Mouse (Mus musculus) lung, embryonic 14.5 days (tissue): Measurements from ENCODE around the gene Igsf21. TPM values are rescaled to one million over a fixed set of nuclear protein-coding genes. Genes with fewer than 3 reads are reported as not detected.

Experiments used
- ATAC-seq: fragments of 200-750 bp; cut with Nextera tagmentation; 2 replicates; pipeline ENCODE4 v1.8.0; 2017; ENCODE audit warnings: mild to moderate bottlenecking, moderate TSS enrichment, moderate library complexity; ENCODE audit not compliant: insufficient read depth
- DNase-seq: peaks from one replicate; pipeline ENCODE4 v3.0.0-alpha.2; 2015
- H3K27ac ChIP-seq: fragments of 300-500 bp; sonication (generic); 2 replicates; pipeline ENCODE4 v1.5.1; 2014; ENCODE audit warnings: low read depth, mild to moderate bottlenecking, moderate library complexity
- H3K27me3 ChIP-seq: fragments of 300-500 bp; sonication (generic); 2 replicates; pipeline ENCODE4 v1.6.1; 2014; ENCODE audit warnings: low read length, control low read depth; ENCODE audit not compliant: insufficient read depth
- H3K36me3 ChIP-seq: fragments of 300-500 bp; sonication (generic); 2 replicates; pipeline ENCODE4 v1.6.1; 2014; ENCODE audit warnings: control low read depth; ENCODE audit not compliant: insufficient read depth
- H3K4me1 ChIP-seq: fragments of 300-500 bp; sonication (generic); 2 replicates; pipeline ENCODE4 v1.6.1; 2014; ENCODE audit warnings: antibody characterized with exemption, control low read depth; ENCODE audit not compliant: insufficient read depth
- H3K4me2 ChIP-seq: fragments of 300-500 bp; sonication (generic); 2 replicates; pipeline ENCODE4 v1.6.1; 2014; ENCODE audit warnings: mild to moderate bottlenecking
- H3K4me3 ChIP-seq: fragments of 300-500 bp; sonication (generic); 2 replicates; pipeline ENCODE4 v1.5.1; 2014; ENCODE audit warnings: low read depth, low read length
- H3K9ac ChIP-seq: fragments of 300-500 bp; sonication (generic); 2 replicates; pipeline ENCODE4 v1.6.1; 2014
- H3K9me3 ChIP-seq: fragments of 300-500 bp; sonication (generic); 2 replicates; pipeline ENCODE4 v1.6.1; 2016; ENCODE audit warnings: low read depth, low read length, control low read depth
- CTCF ChIP-seq: IDR thresholded peaks from 2 replicates; pipeline ENCODE4 v1.5.1; 2016; ENCODE audit warnings: antibody characterized with exemption, low read depth
- WGBS: fragments of 180-500 bp; shearing (Covaris S2); extraction: QIAGEN DNeasy Blood & Tissue Kit; methylation state at CpG from one replicate; pipeline ENCODE4 v1.1.7; 2014; 5-methylcytosine and 5-hydroxymethylcytosine counted together
- polyA plus RNA-seq: library from polyadenylated mRNA; unstranded; fragments of >200 nt; fragmentation: Nextera tagmentation; extraction: Ambion mirVana; gene quantifications from 2 replicates; pipeline ENCODE4 v1.2.1, GENCODE M21; 2014

The Igsf21 gene
- polyA plus RNA-seq, 1 experiment from 2014 or later: not detected

- H3K9ac ChIP-seq: no peak overlapping the region
- no peaks in the 10 kb centered on the region; the same call in 1 of the 2 replicates for H3K9me3 ChIP-seq
- H3K27me3 ChIP-seq: no peaks in the 10 kb centered on the region
- no peak overlapping the region for H3K4me3 ChIP-seq
- peak; percentile 38 for DNase-seq
- no peak for TF ChIP-seq CTCF
- no peak for ATAC-seq
- no peaks in the 10 kb centered on the region for H3K4me1 ChIP-seq
- WGBS: 65% methylated on average over 10 of the region's 10 CpGs
- H3K36me3 ChIP-seq: no peaks in the 10 kb centered on the region
- no peak overlapping the region for H3K27ac ChIP-seq
- H3K4me2 ChIP-seq: no peak overlapping the region
Measured at GRCm38 (mm10) chr4:140047807-140048362, 198.7 kb downstream of the Igsf21 start.

- Histone ChIP-seq H3K4me2 (no peak overlapping the region), H3K36me3 (no peaks in the 10 kb centered on the region), H3K9ac (no peak overlapping the region), H3K27me3 (peaks cover 10% of the 10 kb centered on the region; the same call in 1 of the 2 replicates), H3K4me3 (no peak overlapping the region), H3K4me1 (no peaks in the 10 kb centered on the region), H3K9me3 (no peaks in the 10 kb centered on the region), H3K27ac (no peak overlapping the region)
- no peak for TF ChIP-seq CTCF
- ATAC-seq (peak; percentile 44; the same call in 1 of the 2 replicates), DNase-seq (peak; percentile 22)
- 27% methylated on average over 12 of the region's 12 CpGs for WGBS
Measured at GRCm38 (mm10) chr4:140043953-140044352, 202.6 kb downstream of the Igsf21 start.

GRCm38 (mm10) chr4:140038586-140039411 lies 207.8 kb downstream of the Igsf21 start:
- Histone ChIP-seq H3K9me3 (no peaks in the 10 kb centered on the region), H3K27me3 (peaks cover 22% of the 10 kb centered on the region; the same call in 1 of the 2 replicates), H3K27ac (no peak overlapping the region), H3K4me3 (no peak overlapping the region), H3K36me3 (no peaks in the 10 kb centered on the region), H3K9ac (no peak overlapping the region), H3K4me1 (peaks cover 5% of the 10 kb centered on the region; the same call in 1 of the 2 replicates), H3K4me2 (no peak overlapping the region; the same call in 1 of the 2 replicates)
- ATAC-seq: no peak
- 6% methylated on average over 26 of the region's 26 CpGs for WGBS
- no peak for TF ChIP-seq CTCF
- no peak for DNase-seq

- Histone ChIP-seq H3K27ac (no peak overlapping the region), H3K27me3 (peaks cover 22% of the 10 kb centered on the region; the same call in 1 of the 2 replicates), H3K4me2 (peak overlapping the region; percentile 31), H3K36me3 (no peaks in the 10 kb centered on the region), H3K9ac (no peak overlapping the region), H3K4me3 (no peak overlapping the region), H3K4me1 (peaks cover 5% of the 10 kb centered on the region; the same call in 1 of the 2 replicates), H3K9me3 (no peaks in the 10 kb centered on the region)
- DNase-seq (peak; percentile 55), ATAC-seq (peak; percentile 74)
- no peak for TF ChIP-seq CTCF
- 3% methylated on average over 13 of the region's 13 CpGs for WGBS
Measured at GRCm38 (mm10) chr4:140037784-140038387, 208.7 kb downstream of the Igsf21 start.

GRCm38 (mm10) chr4:140035232-140035631 lies 211.4 kb downstream of the Igsf21 start:
- ATAC-seq (no peak), DNase-seq (no peak)
- H3K27me3 ChIP-seq: peaks cover 22% of the 10 kb centered on the region; the same call in 1 of the 2 replicates
- H3K9me3 ChIP-seq: no peaks in the 10 kb centered on the region
- H3K4me3 ChIP-seq: no peak overlapping the region
- no peak overlapping the region for H3K9ac ChIP-seq
- H3K4me1 ChIP-seq: peaks cover 5% of the 10 kb centered on the region; the same call in 1 of the 2 replicates
- whole genome bisulfite sequencing: 57% methylated on average over 15 of the region's 15 CpGs
- H3K27ac ChIP-seq: no peak overlapping the region
- H3K4me2 ChIP-seq: no peak overlapping the region
- no peak for TF ChIP-seq CTCF
- H3K36me3 ChIP-seq: no peaks in the 10 kb centered on the region

- no peak overlapping the region for H3K4me3 ChIP-seq
- H3K36me3 ChIP-seq: no peaks in the 10 kb centered on the region
- H3K4me2 ChIP-seq: no peak overlapping the region
- no peak overlapping the region for H3K27ac ChIP-seq
- H3K27me3 ChIP-seq: peaks cover 6% of the 10 kb centered on the region; the same call in 1 of the 2 replicates
- H3K4me1 ChIP-seq: peaks cover 5% of the 10 kb centered on the region; the same call in 1 of the 2 replicates
- DNase-seq: peak; percentile 63
- H3K9me3 ChIP-seq: no peaks in the 10 kb centered on the region
- WGBS: 41% methylated on average over 7 of the region's 7 CpGs
- ATAC-seq: no peak
- no peak overlapping the region for H3K9ac ChIP-seq
- TF ChIP-seq CTCF: peak; percentile 86
Measured at GRCm38 (mm10) chr4:140033394-140033793, 213.2 kb downstream of the Igsf21 start.
